Mouse (Mus musculus): ENCODE data around the gene Slc26a11. TPM values are rescaled to one million over a fixed set of nuclear protein-coding genes. Genes with fewer than 3 reads are reported as not detected.

Gene Slc26a11
- polyA plus RNA-seq, 1 experiment from 2014 or later = 6.0 TPM

- no peak overlapping the region for H3K9ac ChIP-seq
- no peak overlapping the region for H3K4me3 ChIP-seq (replicated peaks; ENCODE audit: low read length)
- ATAC-seq (ENCODE audit: low FRiP score) = no peak
- no peak for DNase-seq (ENCODE audit: low spot score)
- no peaks in the 10 kb centered on the region for H3K9me3 ChIP-seq (ENCODE audit: control insufficient read depth, low read length)
- H3K27me3 ChIP-seq (ENCODE audit: control insufficient read depth, insufficient read depth, low read length) = no peaks in the 10 kb centered on the region
- WGBS = 75% methylated on average over 7 of the region's 7 CpGs
- H3K4me2 ChIP-seq (replicated peaks) = no peak overlapping the region
- no peaks in the 10 kb centered on the region for H3K36me3 ChIP-seq (replicated peaks; ENCODE audit: control insufficient read depth, insufficient read depth)
- peaks cover 13% of the 10 kb centered on the region for H3K4me1 ChIP-seq (replicated peaks; ENCODE audit: control insufficient read depth, insufficient read depth, low read length)
- no peak overlapping the region for H3K27ac ChIP-seq
Observed at GRCm38 (mm10) chr11:119352113-119352512, 3.2 kb upstream of the Slc26a11 start.

- Histone ChIP-seq H3K36me3 (replicated peaks; ENCODE audit: control insufficient read depth, insufficient read depth) (no peaks in the 10 kb centered on the region), H3K4me2 (replicated peaks) (no peak overlapping the region), H3K9me3 (ENCODE audit: control insufficient read depth, low read length) (no peaks in the 10 kb centered on the region), H3K27ac (no peak overlapping the region), H3K4me3 (replicated peaks; ENCODE audit: low read length) (no peak overlapping the region), H3K27me3 (ENCODE audit: control insufficient read depth, insufficient read depth, low read length) (no peaks in the 10 kb centered on the region), H3K4me1 (replicated peaks; ENCODE audit: control insufficient read depth, insufficient read depth, low read length) (peaks cover 13% of the 10 kb centered on the region), H3K9ac (no peak overlapping the region)
- whole genome bisulfite sequencing = 86% methylated on average over 4 of the region's 4 CpGs
- DNase-seq (ENCODE audit: low spot score) (no peak), ATAC-seq (ENCODE audit: low FRiP score) (no peak)
Observed at GRCm38 (mm10) chr11:119353946-119354345, 1.4 kb upstream of the Slc26a11 start.

GRCm38 (mm10) chr11:119354798-119355442, 437 bp upstream of the Slc26a11 start:
- Histone ChIP-seq H3K27ac (no peak overlapping the region; the same call in 1 of the 2 replicates), H3K36me3 (replicated peaks; ENCODE audit: control insufficient read depth, insufficient read depth) (no peaks in the 10 kb centered on the region), H3K4me1 (replicated peaks; ENCODE audit: control insufficient read depth, insufficient read depth, low read length) (peaks cover 13% of the 10 kb centered on the region), H3K9ac (peak overlapping the region; percentile 65), H3K4me3 (replicated peaks; ENCODE audit: low read length) (peak overlapping the region; percentile 53), H3K4me2 (replicated peaks) (peak overlapping the region; percentile 78), H3K9me3 (ENCODE audit: control insufficient read depth, low read length) (no peaks in the 10 kb centered on the region), H3K27me3 (ENCODE audit: control insufficient read depth, insufficient read depth, low read length) (no peaks in the 10 kb centered on the region)
- 8% methylated on average over 23 of the region's 23 CpGs for WGBS
- DNase-seq (ENCODE audit: low spot score) = no peak
- ATAC-seq (ENCODE audit: low FRiP score) = peak; percentile 40; the same call in 1 of the 2 replicates

- WGBS = 90% methylated on average over 10 of the region's 10 CpGs
- no peaks in the 10 kb centered on the region for H3K27me3 ChIP-seq (ENCODE audit: control insufficient read depth, insufficient read depth, low read length)
- no peak overlapping the region for H3K27ac ChIP-seq
- H3K4me1 ChIP-seq (replicated peaks; ENCODE audit: control insufficient read depth, insufficient read depth, low read length) = peaks cover 13% of the 10 kb centered on the region
- ATAC-seq (ENCODE audit: low FRiP score) = no peak
- H3K4me3 ChIP-seq (replicated peaks; ENCODE audit: low read length) = no peak overlapping the region
- no peaks in the 10 kb centered on the region for H3K9me3 ChIP-seq (ENCODE audit: control insufficient read depth, low read length)
- DNase-seq (ENCODE audit: low spot score) = no peak
- H3K9ac ChIP-seq = no peak overlapping the region
- H3K4me2 ChIP-seq (replicated peaks) = no peak overlapping the region
- H3K36me3 ChIP-seq (replicated peaks; ENCODE audit: control insufficient read depth, insufficient read depth) = no peaks in the 10 kb centered on the region; the same call in 1 of the 2 replicates
Observed at GRCm38 (mm10) chr11:119359089-119359488, 3.7 kb downstream of the Slc26a11 start.

- no peaks in the 10 kb centered on the region; the same call in 1 of the 2 replicates for H3K36me3 ChIP-seq (replicated peaks; ENCODE audit: control insufficient read depth, insufficient read depth)
- no peaks in the 10 kb centered on the region; the same call in 1 of the 2 replicates for H3K4me1 ChIP-seq (replicated peaks; ENCODE audit: control insufficient read depth, insufficient read depth, low read length)
- H3K9me3 ChIP-seq (ENCODE audit: control insufficient read depth, low read length) = no peaks in the 10 kb centered on the region
- peak overlapping the region; percentile 36 for H3K4me2 ChIP-seq (replicated peaks)
- WGBS = 31% methylated on average over 11 of the region's 11 CpGs
- ATAC-seq (ENCODE audit: low FRiP score) = peak; percentile 27; the same call in 1 of the 2 replicates
- 0 out of 2 replicates have a peak overlapping the region, but pooled peaks have one; percentile 4 for H3K4me3 ChIP-seq (replicated peaks; ENCODE audit: low read length)
- no peak for DNase-seq (ENCODE audit: low spot score)
- H3K9ac ChIP-seq = no peak overlapping the region
- H3K27me3 ChIP-seq (ENCODE audit: control insufficient read depth, insufficient read depth, low read length) = no peaks in the 10 kb centered on the region
- H3K27ac ChIP-seq = no peak overlapping the region
Observed at GRCm38 (mm10) chr11:119362769-119363533, 7.6 kb downstream of the Slc26a11 start.

GRCm38 (mm10) chr11:119363534-119364145, 8.3 kb downstream of the Slc26a11 start:
- Histone ChIP-seq H3K4me3 (replicated peaks; ENCODE audit: low read length) (0 out of 2 replicates have a peak overlapping the region, but pooled peaks have one; percentile 4), H3K36me3 (replicated peaks; ENCODE audit: control insufficient read depth, insufficient read depth) (no peaks in the 10 kb centered on the region; the same call in 1 of the 2 replicates), H3K27me3 (ENCODE audit: control insufficient read depth, insufficient read depth, low read length) (no peaks in the 10 kb centered on the region), H3K4me2 (replicated peaks) (peak overlapping the region; percentile 36), H3K9me3 (ENCODE audit: control insufficient read depth, low read length) (no peaks in the 10 kb centered on the region), H3K4me1 (replicated peaks; ENCODE audit: control insufficient read depth, insufficient read depth, low read length) (no peaks in the 10 kb centered on the region; the same call in 1 of the 2 replicates), H3K9ac (no peak overlapping the region), H3K27ac (no peak overlapping the region)
- 28% methylated on average over 11 of the region's 11 CpGs for WGBS
- DNase-seq (ENCODE audit: low spot score) (peak; percentile 80), ATAC-seq (ENCODE audit: low FRiP score) (peak; percentile 85; the same call in 1 of the 2 replicates)

GRCm38 (mm10) chr11:119375425-119375824, 20.1 kb downstream of the Slc26a11 start:
- Histone ChIP-seq H3K4me1 (replicated peaks; ENCODE audit: control insufficient read depth, insufficient read depth, low read length) (no peaks in the 10 kb centered on the region), H3K36me3 (replicated peaks; ENCODE audit: control insufficient read depth, insufficient read depth) (no peaks in the 10 kb centered on the region), H3K9me3 (ENCODE audit: control insufficient read depth, low read length) (no peaks in the 10 kb centered on the region), H3K27ac (no peak overlapping the region), H3K4me3 (replicated peaks; ENCODE audit: low read length) (no peak overlapping the region), H3K27me3 (ENCODE audit: control insufficient read depth, insufficient read depth, low read length) (no peaks in the 10 kb centered on the region), H3K4me2 (replicated peaks) (no peak overlapping the region), H3K9ac (no peak overlapping the region)
- no peak for DNase-seq (ENCODE audit: low spot score)
- ATAC-seq (ENCODE audit: low FRiP score) = no peak
- WGBS = 86% methylated on average over 6 of the region's 6 CpGs

- no peak for ATAC-seq (ENCODE audit: low FRiP score)
- no peaks in the 10 kb centered on the region for H3K4me1 ChIP-seq (replicated peaks; ENCODE audit: control insufficient read depth, insufficient read depth, low read length)
- no peaks in the 10 kb centered on the region for H3K36me3 ChIP-seq (replicated peaks; ENCODE audit: control insufficient read depth, insufficient read depth)
- no peak overlapping the region for H3K4me2 ChIP-seq (replicated peaks)
- 96% methylated on average over 11 of the region's 11 CpGs for WGBS
- no peaks in the 10 kb centered on the region for H3K27me3 ChIP-seq (ENCODE audit: control insufficient read depth, insufficient read depth, low read length)
- H3K9me3 ChIP-seq (ENCODE audit: control insufficient read depth, low read length) = no peaks in the 10 kb centered on the region
- H3K27ac ChIP-seq = no peak overlapping the region
- no peak overlapping the region for H3K4me3 ChIP-seq (replicated peaks; ENCODE audit: low read length)
- H3K9ac ChIP-seq = no peak overlapping the region
- DNase-seq (ENCODE audit: low spot score) = no peak
Observed at GRCm38 (mm10) chr11:119377326-119377725, 22.0 kb downstream of the Slc26a11 start.

- no peak overlapping the region for H3K27ac ChIP-seq
- H3K4me2 ChIP-seq (replicated peaks) = no peak overlapping the region
- DNase-seq (ENCODE audit: low spot score) (no peak), ATAC-seq (ENCODE audit: low FRiP score) (no peak)
- H3K4me1 ChIP-seq (replicated peaks; ENCODE audit: control insufficient read depth, insufficient read depth, low read length) = no peaks in the 10 kb centered on the region
- WGBS = 97% methylated on average over 1 of the region's 1 CpGs
- no peak overlapping the region for H3K9ac ChIP-seq
- H3K4me3 ChIP-seq (replicated peaks; ENCODE audit: low read length) = no peak overlapping the region
- no peaks in the 10 kb centered on the region for H3K36me3 ChIP-seq (replicated peaks; ENCODE audit: control insufficient read depth, insufficient read depth)
- H3K27me3 ChIP-seq (ENCODE audit: control insufficient read depth, insufficient read depth, low read length) = no peaks in the 10 kb centered on the region
- no peaks in the 10 kb centered on the region for H3K9me3 ChIP-seq (ENCODE audit: control insufficient read depth, low read length)
Observed at GRCm38 (mm10) chr11:119378551-119378950, 23.2 kb downstream of the Slc26a11 start.

Data from hindbrain, embryonic 14.5 days (tissue).